Mouse (Mus musculus) liver, adult 2 months (tissue): ENCODE measurements around the gene Nt5c3b.

Source experiments
- CTCF ChIP-seq: fragments of 200-500 bp; IDR thresholded peaks from 2 replicates; pipeline ENCODE4 v1.5.1; 2011; ENCODE audit warnings: low read depth, low read length, control low read depth
- POLR2A ChIP-seq: fragments of 200-500 bp; IDR thresholded peaks from 2 replicates; pipeline ENCODE4 v1.6.1; 2011; ENCODE audit warnings: low read length, control low read depth; ENCODE audit not compliant: insufficient read depth; ENCODE audit errors: extremely low read depth

- 0 out of 2 replicates have a peak, but pooled peaks have one; percentile 6 for TF ChIP-seq CTCF
- no peak for TF ChIP-seq POLR2A
These were observed 44.4 kb upstream of the Nt5c3b start for GRCm38 (mm10) chr11:100485801-100486538.
